Mouse (Mus musculus): Measurements from ENCODE around the gene Elof1. TPM values are rescaled to one million over a fixed set of nuclear protein-coding genes. Genes with fewer than 3 reads are reported as not detected.

The Elof1 gene
- polyA plus RNA-seq (2012; rRNA removed): 70.2 and 89.3 TPM in 2 replicates

DNA sequence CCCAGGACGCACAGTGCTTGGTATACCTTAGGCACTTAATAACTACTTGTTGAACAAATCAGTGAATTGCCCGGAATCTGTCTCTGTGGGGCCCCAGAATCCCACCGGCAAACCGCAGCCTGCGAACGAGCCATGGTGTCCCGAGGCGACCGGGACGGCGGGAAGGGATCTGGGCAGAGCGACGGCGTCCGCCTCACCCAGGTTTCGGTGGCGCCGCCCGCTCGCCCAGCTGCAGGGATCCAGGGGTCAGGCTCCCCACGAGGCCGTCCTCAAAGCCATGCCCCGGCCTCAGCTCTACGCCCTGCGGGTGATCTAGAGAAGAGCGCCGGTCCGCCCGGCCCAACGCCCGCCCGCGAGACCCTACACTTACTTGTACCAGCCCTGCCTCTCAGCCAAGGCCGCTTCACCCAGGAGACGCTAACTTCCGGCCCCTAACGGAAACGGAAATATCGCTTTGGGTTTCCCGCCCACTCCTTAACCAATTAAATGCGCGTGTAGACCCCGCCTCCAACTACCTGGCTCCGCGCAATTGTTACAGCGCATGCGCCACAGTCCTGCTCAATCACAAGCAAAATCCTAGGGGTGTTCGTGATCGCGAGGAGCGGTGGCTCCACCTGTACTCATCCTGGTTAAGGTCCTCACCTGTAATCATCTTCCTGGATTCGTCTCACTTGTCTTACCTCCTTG, at the start of gene Elof1:
TSS of gene Elof1 (minus strand) at position 433 of the 687 bp plus-strand sequence.
- Histone ChIP-seq H3K27me3 (ENCODE audit: control insufficient read depth, insufficient read depth, low read length) (no peaks in the 10 kb centered on the region), H3K4me1 (ENCODE audit: control insufficient read depth, insufficient read depth, insufficient read length) (peaks cover 28% of the 10 kb centered on the region; the same call in 1 of the 2 replicates), H3K36me3 (ENCODE audit: control insufficient read depth, insufficient read depth, low read length) (peaks cover 14% of the 10 kb centered on the region), H3K4me3 (ENCODE audit: extremely low read depth, insufficient read depth, insufficient read length) (peak within 1 kb of the TSS; percentile 77), H3K27ac (ENCODE audit: insufficient read depth, low read length) (peak within 1 kb of the TSS; percentile 31)
- peak; percentile 93 for DNase-seq (ENCODE audit: low read depth in 1 of 2, low spot score in 2 of 2)
- under 1% methylated on average over 52 of the region's 52 CpGs for WGBS
- TF ChIP-seq POLR2A (IDR thresholded peaks at IDR 0.05; ENCODE audit: low read depth, low read length) (peak; percentile 35; the same call in 1 of the 2 replicates), CTCF (IDR thresholded peaks at IDR 0.05; ENCODE audit: extremely low read depth, insufficient read depth, insufficient read length, insufficient replicate concordance) (no peak)

DNA sequence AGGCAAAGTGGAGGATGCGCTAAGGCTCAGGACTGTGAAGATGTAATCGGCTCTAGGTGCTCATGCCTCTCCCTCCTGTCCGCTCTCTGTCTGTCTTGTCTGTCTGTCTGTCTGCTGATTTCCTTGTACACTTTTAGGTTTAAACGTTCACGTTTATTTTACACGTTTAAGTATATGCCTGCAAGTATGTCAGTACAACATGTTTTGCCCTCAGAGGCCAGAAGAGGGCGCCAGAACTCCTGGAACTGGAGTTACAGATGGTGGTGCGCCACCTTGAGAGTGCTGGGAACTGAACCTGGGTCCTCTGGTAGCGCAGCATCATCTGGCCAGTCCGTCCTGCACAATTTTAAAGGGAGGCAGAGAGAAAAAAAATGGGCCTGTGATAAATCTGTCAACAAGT, 49.7 kb upstream of the Elof1 start:
- Histone ChIP-seq H3K4me3 (ENCODE audit: extremely low read depth, insufficient read depth, insufficient read length) (no peak overlapping the region), H3K27ac (ENCODE audit: insufficient read depth, low read length) (no peak overlapping the region), H3K27me3 (ENCODE audit: control insufficient read depth, insufficient read depth, low read length) (peaks cover 2% of the 10 kb centered on the region; the same call in 1 of the 2 replicates), H3K36me3 (ENCODE audit: control insufficient read depth, insufficient read depth, low read length) (no peaks in the 10 kb centered on the region), H3K4me1 (ENCODE audit: control insufficient read depth, insufficient read depth, insufficient read length) (no peaks in the 10 kb centered on the region)
- 91% methylated on average over 10 of the region's 10 CpGs for WGBS
- no peak for DNase-seq (ENCODE audit: low read depth in 1 of 2, low spot score in 2 of 2)
- TF ChIP-seq POLR2A (IDR thresholded peaks at IDR 0.05; ENCODE audit: low read depth, low read length) (no peak), CTCF (IDR thresholded peaks at IDR 0.05; ENCODE audit: extremely low read depth, insufficient read depth, insufficient read length, insufficient replicate concordance) (no peak)

DNA sequence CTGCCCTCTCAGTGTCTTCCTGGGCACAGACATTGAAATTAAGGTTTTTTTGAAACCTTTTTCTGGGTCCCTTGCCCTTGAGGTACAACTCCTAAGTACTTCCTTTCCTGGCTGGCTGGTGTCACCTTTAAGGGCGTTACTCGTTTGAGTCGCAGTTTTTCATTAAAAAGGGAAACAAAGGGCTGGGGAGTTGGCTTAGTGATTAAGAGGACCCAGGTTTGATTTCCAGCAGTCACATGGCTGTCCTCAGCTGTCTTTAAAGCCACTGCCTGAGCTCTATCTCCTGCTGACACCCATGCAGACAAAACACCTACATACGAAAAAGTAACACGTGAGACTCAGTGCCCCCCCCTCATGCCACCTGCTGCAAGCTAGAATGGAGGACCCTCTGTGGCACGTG, 49.0 kb upstream of the Elof1 start:
- WGBS: 54% methylated on average over 6 of the region's 6 CpGs
- Histone ChIP-seq H3K27ac (ENCODE audit: insufficient read depth, low read length) (no peak overlapping the region), H3K36me3 (ENCODE audit: control insufficient read depth, insufficient read depth, low read length) (no peaks in the 10 kb centered on the region), H3K4me1 (ENCODE audit: control insufficient read depth, insufficient read depth, insufficient read length) (no peaks in the 10 kb centered on the region), H3K4me3 (ENCODE audit: extremely low read depth, insufficient read depth, insufficient read length) (no peak overlapping the region), H3K27me3 (ENCODE audit: control insufficient read depth, insufficient read depth, low read length) (peaks cover 2% of the 10 kb centered on the region; the same call in 1 of the 2 replicates)
- DNase-seq (ENCODE audit: low read depth in 1 of 2, low spot score in 2 of 2): no peak
- TF ChIP-seq POLR2A (IDR thresholded peaks at IDR 0.05; ENCODE audit: low read depth, low read length): no peak
- TF ChIP-seq CTCF (IDR thresholded peaks at IDR 0.05; ENCODE audit: extremely low read depth, insufficient read depth, insufficient read length, insufficient replicate concordance): no peak

DNA sequence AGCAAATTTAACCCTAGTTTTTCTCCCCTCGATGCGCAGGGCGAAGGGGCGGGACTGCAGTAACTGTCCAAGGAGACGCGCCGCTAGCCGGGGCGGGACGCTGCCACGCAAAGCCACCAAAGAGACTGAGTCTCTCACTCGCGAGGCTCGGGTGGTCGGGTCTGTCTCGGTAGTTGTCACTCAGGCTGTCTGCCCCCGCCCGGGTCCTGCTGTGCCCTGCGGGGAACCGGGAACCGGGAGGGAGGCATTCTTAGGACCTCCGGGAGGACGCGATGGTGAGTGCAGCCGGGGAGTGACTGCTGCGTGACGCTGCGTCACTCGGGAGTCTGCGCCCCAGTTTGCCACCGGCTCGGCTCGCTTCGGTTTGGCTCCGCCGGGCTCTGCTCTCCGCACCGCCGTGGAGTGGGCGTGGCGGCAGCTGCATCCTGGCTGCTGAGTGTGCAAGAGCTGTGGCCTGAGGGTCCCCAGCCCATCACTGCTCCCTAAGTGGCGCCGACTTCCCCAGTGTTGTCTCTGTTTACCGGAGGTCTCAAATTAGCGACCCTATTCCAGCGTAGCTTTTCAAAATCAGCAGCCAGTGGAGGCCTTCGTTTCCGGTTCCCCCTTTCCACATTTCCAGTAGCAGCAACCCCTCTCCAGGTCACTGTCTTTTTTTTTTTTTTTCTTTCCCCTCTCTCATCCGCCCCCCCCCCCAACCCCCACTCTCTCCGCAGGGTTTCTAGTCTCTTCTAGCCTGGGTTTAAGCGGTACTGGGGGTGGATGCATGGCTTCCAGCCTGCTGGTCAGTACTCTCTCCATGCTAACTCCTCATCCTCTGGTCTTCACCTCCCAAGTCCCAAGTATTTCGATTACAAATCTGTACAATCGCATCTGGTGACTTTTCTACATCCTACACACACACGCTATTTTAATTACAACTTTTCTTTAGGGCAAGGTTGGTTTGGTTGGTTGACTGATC, 48.0 kb upstream of the Elof1 start:
- Histone ChIP-seq H3K4me3 (ENCODE audit: extremely low read depth, insufficient read depth, insufficient read length) (peak overlapping the region; percentile 63; the same call in 1 of the 2 replicates), H3K27me3 (ENCODE audit: control insufficient read depth, insufficient read depth, low read length) (peaks cover 2% of the 10 kb centered on the region; the same call in 1 of the 2 replicates), H3K4me1 (ENCODE audit: control insufficient read depth, insufficient read depth, insufficient read length) (no peaks in the 10 kb centered on the region), H3K36me3 (ENCODE audit: control insufficient read depth, insufficient read depth, low read length) (no peaks in the 10 kb centered on the region), H3K27ac (ENCODE audit: insufficient read depth, low read length) (no peak overlapping the region)
- no peak for DNase-seq (ENCODE audit: low read depth in 1 of 2, low spot score in 2 of 2)
- 5% methylated on average over 54 of the region's 54 CpGs for WGBS
- TF ChIP-seq POLR2A (IDR thresholded peaks at IDR 0.05; ENCODE audit: low read depth, low read length): no peak
- no peak for TF ChIP-seq CTCF (IDR thresholded peaks at IDR 0.05; ENCODE audit: extremely low read depth, insufficient read depth, insufficient read length, insufficient replicate concordance)

DNA sequence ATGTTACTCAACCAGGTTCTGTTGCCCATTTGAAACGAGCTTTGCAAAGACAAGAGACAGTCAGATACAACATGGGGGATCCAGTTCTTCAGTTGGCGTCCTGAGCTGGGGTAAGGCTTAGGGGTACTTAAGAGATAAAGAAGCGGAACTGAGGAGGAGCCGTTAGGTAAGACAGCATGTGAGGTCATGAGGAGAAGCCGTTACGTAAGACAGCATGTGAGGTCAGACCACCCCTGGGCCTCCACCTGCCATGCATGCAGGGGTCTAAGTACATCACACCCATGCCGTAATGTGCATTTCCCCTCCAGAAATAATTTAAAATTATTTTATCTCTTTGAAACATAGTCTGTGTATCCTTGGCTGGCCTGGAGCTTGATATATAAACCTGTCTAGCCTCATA, 45.9 kb upstream of the Elof1 start:
- Histone ChIP-seq H3K27me3 (ENCODE audit: control insufficient read depth, insufficient read depth, low read length) (peaks cover 2% of the 10 kb centered on the region; the same call in 1 of the 2 replicates), H3K4me1 (ENCODE audit: control insufficient read depth, insufficient read depth, insufficient read length) (no peaks in the 10 kb centered on the region), H3K36me3 (ENCODE audit: control insufficient read depth, insufficient read depth, low read length) (no peaks in the 10 kb centered on the region), H3K4me3 (ENCODE audit: extremely low read depth, insufficient read depth, insufficient read length) (no peak overlapping the region), H3K27ac (ENCODE audit: insufficient read depth, low read length) (no peak overlapping the region)
- WGBS: 95% methylated on average over 7 of the region's 7 CpGs
- no peak for DNase-seq (ENCODE audit: low read depth in 1 of 2, low spot score in 2 of 2)
- TF ChIP-seq POLR2A (IDR thresholded peaks at IDR 0.05; ENCODE audit: low read depth, low read length): no peak
- TF ChIP-seq CTCF (IDR thresholded peaks at IDR 0.05; ENCODE audit: extremely low read depth, insufficient read depth, insufficient read length, insufficient replicate concordance): no peak

DNA sequence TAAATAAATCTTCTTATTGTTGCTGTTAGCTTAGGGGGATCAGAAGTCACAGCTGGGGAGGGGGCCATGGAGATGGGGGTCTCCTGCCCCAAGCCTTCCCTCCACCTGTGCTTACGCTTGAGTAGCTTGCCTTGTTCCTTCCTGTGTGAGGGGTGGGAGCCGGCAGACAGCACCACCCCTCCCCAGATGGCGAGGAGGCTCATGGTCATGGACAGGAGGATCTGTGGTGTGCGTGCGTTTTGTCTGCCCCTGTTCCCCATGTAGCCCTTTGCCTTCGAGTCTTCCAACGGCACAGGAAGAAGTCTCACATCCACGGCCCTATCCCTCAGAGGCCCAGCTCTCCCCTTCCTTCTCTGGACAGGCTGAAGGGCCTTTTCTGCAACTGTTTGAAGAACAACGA, 45.3 kb upstream of the Elof1 start:
- no peak for DNase-seq (ENCODE audit: low read depth in 1 of 2, low spot score in 2 of 2)
- Histone ChIP-seq H3K4me3 (ENCODE audit: extremely low read depth, insufficient read depth, insufficient read length) (no peak overlapping the region), H3K27ac (ENCODE audit: insufficient read depth, low read length) (no peak overlapping the region), H3K36me3 (ENCODE audit: control insufficient read depth, insufficient read depth, low read length) (no peaks in the 10 kb centered on the region), H3K27me3 (ENCODE audit: control insufficient read depth, insufficient read depth, low read length) (peaks cover 2% of the 10 kb centered on the region; the same call in 1 of the 2 replicates), H3K4me1 (ENCODE audit: control insufficient read depth, insufficient read depth, insufficient read length) (no peaks in the 10 kb centered on the region)
- 87% methylated on average over 9 of the region's 9 CpGs for WGBS
- TF ChIP-seq CTCF (IDR thresholded peaks at IDR 0.05; ENCODE audit: extremely low read depth, insufficient read depth, insufficient read length, insufficient replicate concordance) (no peak), POLR2A (IDR thresholded peaks at IDR 0.05; ENCODE audit: low read depth, low read length) (no peak)

All from spleen, adult 2 months (tissue).